Mouse (Mus musculus): ENCODE results near the gene Avil. TPM values are rescaled to one million over a fixed set of nuclear protein-coding genes. Genes with fewer than 3 reads are reported as not detected.

The Avil gene
- polyA plus RNA-seq, 1 experiment from 2014 or later = 0.29 TPM

- peaks cover 18% of the 10 kb centered on the region for H3K4me1 ChIP-seq (replicated peaks; ENCODE audit: control insufficient read depth, insufficient read depth, low read length)
- 93% methylated on average over 9 of the region's 9 CpGs for WGBS
- H3K9me3 ChIP-seq (ENCODE audit: control insufficient read depth, low read length) = no peaks in the 10 kb centered on the region
Observed at GRCm38 (mm10) chr10:126985579-126985978, 14.9 kb upstream of the Avil start.

GRCm38 (mm10) chr10:126986541-126986961, 14.0 kb upstream of the Avil start:
- H3K4me2 ChIP-seq (replicated peaks; ENCODE audit: low read depth, low read length) = no peak overlapping the region
- H3K4me3 ChIP-seq (ENCODE audit: low read depth, low read length) = no peak overlapping the region
- 61% methylated on average over 4 of the region's 4 CpGs for WGBS
- no peak overlapping the region for H3K9ac ChIP-seq (ENCODE audit: low read depth, low read length)
- no peak for ATAC-seq (ENCODE audit: low FRiP score)
- H3K9me3 ChIP-seq (ENCODE audit: control insufficient read depth, low read length) = no peaks in the 10 kb centered on the region
- H3K27ac ChIP-seq (ENCODE audit: low read depth, low read length) = no peak overlapping the region
- DNase-seq (ENCODE audit: low spot score) = no peak
- H3K27me3 ChIP-seq (ENCODE audit: control insufficient read depth, insufficient read depth, low read length) = no peaks in the 10 kb centered on the region
- no peaks in the 10 kb centered on the region for H3K36me3 ChIP-seq (ENCODE audit: control insufficient read depth, insufficient read depth, low read length)
- H3K4me1 ChIP-seq (replicated peaks; ENCODE audit: control insufficient read depth, insufficient read depth, low read length) = peaks cover 10% of the 10 kb centered on the region

More at GRCm38 (mm10) chr10:126985579-126985978, 14.9 kb upstream of the Avil start:
- Histone ChIP-seq H3K27me3 (ENCODE audit: control insufficient read depth, insufficient read depth, low read length) (no peaks in the 10 kb centered on the region), H3K27ac (ENCODE audit: low read depth, low read length) (no peak overlapping the region), H3K4me2 (replicated peaks; ENCODE audit: low read depth, low read length) (no peak overlapping the region), H3K9ac (ENCODE audit: low read depth, low read length) (no peak overlapping the region), H3K4me3 (ENCODE audit: low read depth, low read length) (no peak overlapping the region), H3K36me3 (ENCODE audit: control insufficient read depth, insufficient read depth, low read length) (no peaks in the 10 kb centered on the region)
- ATAC-seq (ENCODE audit: low FRiP score) (no peak), DNase-seq (ENCODE audit: low spot score) (no peak)

GRCm38 (mm10) chr10:126987183-126988118, 13.1 kb upstream of the Avil start:
- H3K9me3 ChIP-seq (ENCODE audit: control insufficient read depth, low read length) = no peaks in the 10 kb centered on the region
- no peak for ATAC-seq (ENCODE audit: low FRiP score)
- no peaks in the 10 kb centered on the region for H3K36me3 ChIP-seq (ENCODE audit: control insufficient read depth, insufficient read depth, low read length)
- no peak overlapping the region for H3K27ac ChIP-seq (ENCODE audit: low read depth, low read length)
- no peak for DNase-seq (ENCODE audit: low spot score)
- 58% methylated on average over 8 of the region's 8 CpGs for WGBS
- no peak overlapping the region for H3K4me2 ChIP-seq (replicated peaks; ENCODE audit: low read depth, low read length)
- H3K4me3 ChIP-seq (ENCODE audit: low read depth, low read length) = no peak overlapping the region; the same call in 1 of the 2 replicates
- no peaks in the 10 kb centered on the region for H3K27me3 ChIP-seq (ENCODE audit: control insufficient read depth, insufficient read depth, low read length)
- no peak overlapping the region for H3K9ac ChIP-seq (ENCODE audit: low read depth, low read length)
- H3K4me1 ChIP-seq (replicated peaks; ENCODE audit: control insufficient read depth, insufficient read depth, low read length) = peaks cover 10% of the 10 kb centered on the region

GRCm38 (mm10) chr10:126988513-126989165, 11.9 kb upstream of the Avil start:
- 77% methylated on average over 5 of the region's 5 CpGs for WGBS
- Histone ChIP-seq H3K27ac (ENCODE audit: low read depth, low read length) (no peak overlapping the region), H3K4me1 (replicated peaks; ENCODE audit: control insufficient read depth, insufficient read depth, low read length) (peaks cover 7% of the 10 kb centered on the region; the same call in 1 of the 2 replicates)

GRCm38 (mm10) chr10:126990313-126991056, 10.0 kb upstream of the Avil start:
- Histone ChIP-seq H3K4me1 (replicated peaks; ENCODE audit: control insufficient read depth, insufficient read depth, low read length) (no peaks in the 10 kb centered on the region; the same call in 1 of the 2 replicates), H3K4me3 (ENCODE audit: low read depth, low read length) (no peak overlapping the region), H3K36me3 (ENCODE audit: control insufficient read depth, insufficient read depth, low read length) (0 out of 2 replicates have a peak, but pooled peaks cover 3% of the 10 kb centered on the region), H3K9ac (ENCODE audit: low read depth, low read length) (no peak overlapping the region), H3K27me3 (ENCODE audit: control insufficient read depth, insufficient read depth, low read length) (no peaks in the 10 kb centered on the region), H3K27ac (ENCODE audit: low read depth, low read length) (no peak overlapping the region), H3K9me3 (ENCODE audit: control insufficient read depth, low read length) (no peaks in the 10 kb centered on the region), H3K4me2 (replicated peaks; ENCODE audit: low read depth, low read length) (no peak overlapping the region)
- DNase-seq (ENCODE audit: low spot score) (peak; percentile 91), ATAC-seq (ENCODE audit: low FRiP score) (peak; percentile 78)
- 66% methylated on average over 7 of the region's 7 CpGs for WGBS

More at GRCm38 (mm10) chr10:126988513-126989165, 11.9 kb upstream of the Avil start:
- no peak for DNase-seq (ENCODE audit: low spot score)
- Histone ChIP-seq H3K27me3 (ENCODE audit: control insufficient read depth, insufficient read depth, low read length) (no peaks in the 10 kb centered on the region), H3K9ac (ENCODE audit: low read depth, low read length) (no peak overlapping the region), H3K4me3 (ENCODE audit: low read depth, low read length) (no peak overlapping the region), H3K9me3 (ENCODE audit: control insufficient read depth, low read length) (no peaks in the 10 kb centered on the region), H3K4me2 (replicated peaks; ENCODE audit: low read depth, low read length) (no peak overlapping the region), H3K36me3 (ENCODE audit: control insufficient read depth, insufficient read depth, low read length) (no peaks in the 10 kb centered on the region)
- ATAC-seq (ENCODE audit: low FRiP score) = no peak

- 68% methylated on average over 3 of the region's 3 CpGs for WGBS
- Histone ChIP-seq H3K4me1 (replicated peaks; ENCODE audit: control insufficient read depth, insufficient read depth, low read length) (no peaks in the 10 kb centered on the region; the same call in 1 of the 2 replicates), H3K9me3 (ENCODE audit: control insufficient read depth, low read length) (no peaks in the 10 kb centered on the region), H3K27ac (ENCODE audit: low read depth, low read length) (no peak overlapping the region), H3K4me2 (replicated peaks; ENCODE audit: low read depth, low read length) (no peak overlapping the region), H3K27me3 (ENCODE audit: control insufficient read depth, insufficient read depth, low read length) (no peaks in the 10 kb centered on the region), H3K4me3 (ENCODE audit: low read depth, low read length) (no peak overlapping the region), H3K36me3 (ENCODE audit: control insufficient read depth, insufficient read depth, low read length) (0 out of 2 replicates have a peak, but pooled peaks cover 3% of the 10 kb centered on the region), H3K9ac (ENCODE audit: low read depth, low read length) (no peak overlapping the region)
- DNase-seq (ENCODE audit: low spot score) (no peak), ATAC-seq (ENCODE audit: low FRiP score) (no peak)
Observed at GRCm38 (mm10) chr10:126991676-126992075, 8.8 kb upstream of the Avil start.

GRCm38 (mm10) chr10:126993621-126994020, 6.9 kb upstream of the Avil start:
- Histone ChIP-seq H3K9ac (ENCODE audit: low read depth, low read length) (no peak overlapping the region), H3K4me3 (ENCODE audit: low read depth, low read length) (no peak overlapping the region), H3K4me2 (replicated peaks; ENCODE audit: low read depth, low read length) (no peak overlapping the region), H3K4me1 (replicated peaks; ENCODE audit: control insufficient read depth, insufficient read depth, low read length) (no peaks in the 10 kb centered on the region; the same call in 1 of the 2 replicates), H3K36me3 (ENCODE audit: control insufficient read depth, insufficient read depth, low read length) (0 out of 2 replicates have a peak, but pooled peaks cover 3% of the 10 kb centered on the region), H3K9me3 (ENCODE audit: control insufficient read depth, low read length) (no peaks in the 10 kb centered on the region), H3K27me3 (ENCODE audit: control insufficient read depth, insufficient read depth, low read length) (no peaks in the 10 kb centered on the region), H3K27ac (ENCODE audit: low read depth, low read length) (no peak overlapping the region)
- no peak for DNase-seq (ENCODE audit: low spot score)
- ATAC-seq (ENCODE audit: low FRiP score) = no peak
- 86% methylated on average over 3 of the region's 3 CpGs for WGBS

GRCm38 (mm10) chr10:126997340-126998113, 3.0 kb upstream of the Avil start:
- Histone ChIP-seq H3K27ac (ENCODE audit: low read depth, low read length) (no peak overlapping the region), H3K27me3 (ENCODE audit: control insufficient read depth, insufficient read depth, low read length) (no peaks in the 10 kb centered on the region), H3K9me3 (ENCODE audit: control insufficient read depth, low read length) (no peaks in the 10 kb centered on the region), H3K4me3 (ENCODE audit: low read depth, low read length) (no peak overlapping the region), H3K9ac (ENCODE audit: low read depth, low read length) (no peak overlapping the region), H3K4me1 (replicated peaks; ENCODE audit: control insufficient read depth, insufficient read depth, low read length) (no peaks in the 10 kb centered on the region), H3K4me2 (replicated peaks; ENCODE audit: low read depth, low read length) (no peak overlapping the region), H3K36me3 (ENCODE audit: control insufficient read depth, insufficient read depth, low read length) (0 out of 2 replicates have a peak, but pooled peaks cover 3% of the 10 kb centered on the region)
- ATAC-seq (ENCODE audit: low FRiP score) (no peak), DNase-seq (ENCODE audit: low spot score) (no peak)
- 84% methylated on average over 13 of the region's 13 CpGs for whole genome bisulfite sequencing
